Mouse (Mus musculus) cerebellum, adult 8-10 months (tissue): ENCODE measurements around the gene Efl1.
"Not testable (repeated sequence)": the region's sequence is repeated elsewhere in the genome, so short reads cannot be mapped to it uniquely, and the experiment has no call there.

Experiments
- DNase-seq: peaks from one replicate; pipeline ENCODE4 v3.0.0; 2022

Efl1 gene

GRCm38 (mm10) chr7:82720501-82720900 is 72.1 kb downstream of the Efl1 start:
- DNase-seq = no peak

DNA sequence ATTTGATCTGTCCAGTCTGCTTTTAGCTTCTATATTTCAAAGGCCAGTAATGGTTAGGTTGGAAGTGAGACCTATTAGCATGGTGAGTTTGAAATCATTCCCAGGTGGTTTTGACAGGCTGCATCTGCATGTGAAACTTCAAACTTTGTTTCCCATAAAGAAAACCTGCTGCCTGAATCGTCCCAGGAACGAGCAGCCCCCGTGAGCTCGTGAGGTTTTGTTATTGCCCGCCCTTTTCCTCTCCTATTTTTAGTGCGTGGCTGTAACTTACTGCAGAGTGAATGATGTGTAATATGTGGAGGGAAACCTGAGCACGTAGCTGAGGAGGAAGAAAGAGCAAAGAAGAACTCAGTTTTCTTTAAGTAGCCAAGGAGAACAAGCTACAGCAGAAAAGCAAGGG is 72.5 kb downstream of the Efl1 start:
- DNase-seq = no peak

- DNase-seq = no peak
These were observed 74.2 kb downstream of the Efl1 start for GRCm38 (mm10) chr7:82722486-82723123.

DNA sequence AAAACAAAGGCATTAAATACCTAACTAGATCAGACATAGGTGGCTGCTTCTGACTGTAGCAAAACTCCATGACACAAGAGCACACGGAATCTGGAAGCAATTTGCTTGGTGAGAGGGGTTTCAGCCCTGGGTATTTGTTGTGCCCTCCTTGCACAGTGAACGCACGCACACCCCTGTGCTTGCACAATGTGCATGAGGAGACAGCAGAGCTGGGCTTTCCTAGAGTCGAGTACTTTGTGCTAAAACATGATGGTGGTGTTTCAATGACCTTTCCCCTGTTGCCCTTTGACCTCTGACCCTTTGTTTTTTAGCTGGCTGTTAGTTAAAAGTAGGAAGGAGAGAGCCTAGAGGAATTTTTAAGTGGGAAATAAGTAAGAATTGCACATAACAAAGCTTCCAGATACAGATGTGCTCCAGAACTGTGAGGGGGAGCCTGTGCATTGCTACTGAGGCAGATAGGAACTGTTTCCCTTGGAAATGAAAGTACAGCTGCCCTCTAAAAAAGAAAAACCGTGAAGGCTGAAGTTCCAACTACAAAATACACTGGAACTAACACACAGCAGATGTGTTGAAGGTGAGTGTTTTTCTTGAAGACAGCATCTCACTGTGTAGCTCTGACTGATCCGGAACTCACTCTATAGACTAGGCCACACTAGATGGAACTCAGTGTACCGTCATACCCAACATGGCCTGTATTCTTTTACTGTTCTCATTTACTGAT is 74.9 kb downstream of the Efl1 start:
- DNase-seq = no peak

GRCm38 (mm10) chr7:82724491-82724890 is 76.1 kb downstream of the Efl1 start:
- DNase-seq = no peak

DNA sequence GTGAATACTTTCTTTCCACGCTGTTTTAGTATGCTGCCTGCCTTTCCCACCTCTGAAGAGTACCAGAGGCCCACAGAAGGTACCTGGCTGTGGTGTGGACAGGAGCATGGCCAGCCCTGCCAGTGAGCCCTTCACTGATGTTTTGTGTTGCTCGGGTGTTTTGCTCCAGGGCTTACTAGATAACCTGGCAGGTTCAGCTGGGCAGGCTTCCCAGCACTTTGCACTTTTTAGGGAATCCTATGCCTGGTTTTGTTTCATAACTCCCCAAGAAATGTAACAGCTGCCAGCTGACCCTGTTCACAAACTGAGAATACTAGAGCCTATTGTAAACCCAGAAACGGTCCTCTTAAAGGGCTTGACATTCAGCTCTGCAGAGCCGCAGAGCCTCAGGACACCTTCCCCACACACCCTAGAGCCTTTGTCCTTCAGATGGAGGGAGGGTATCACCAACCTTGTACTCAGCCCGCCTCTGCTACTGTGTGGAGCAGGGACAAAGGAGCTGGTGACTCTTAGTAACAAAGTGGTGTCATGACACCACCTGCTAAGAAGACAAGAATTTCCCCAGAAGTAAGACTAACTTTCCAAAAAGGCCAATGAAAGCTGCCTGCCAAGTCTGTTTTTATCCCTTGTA is 76.7 kb downstream of the Efl1 start:
- DNase-seq = no peak

DNA sequence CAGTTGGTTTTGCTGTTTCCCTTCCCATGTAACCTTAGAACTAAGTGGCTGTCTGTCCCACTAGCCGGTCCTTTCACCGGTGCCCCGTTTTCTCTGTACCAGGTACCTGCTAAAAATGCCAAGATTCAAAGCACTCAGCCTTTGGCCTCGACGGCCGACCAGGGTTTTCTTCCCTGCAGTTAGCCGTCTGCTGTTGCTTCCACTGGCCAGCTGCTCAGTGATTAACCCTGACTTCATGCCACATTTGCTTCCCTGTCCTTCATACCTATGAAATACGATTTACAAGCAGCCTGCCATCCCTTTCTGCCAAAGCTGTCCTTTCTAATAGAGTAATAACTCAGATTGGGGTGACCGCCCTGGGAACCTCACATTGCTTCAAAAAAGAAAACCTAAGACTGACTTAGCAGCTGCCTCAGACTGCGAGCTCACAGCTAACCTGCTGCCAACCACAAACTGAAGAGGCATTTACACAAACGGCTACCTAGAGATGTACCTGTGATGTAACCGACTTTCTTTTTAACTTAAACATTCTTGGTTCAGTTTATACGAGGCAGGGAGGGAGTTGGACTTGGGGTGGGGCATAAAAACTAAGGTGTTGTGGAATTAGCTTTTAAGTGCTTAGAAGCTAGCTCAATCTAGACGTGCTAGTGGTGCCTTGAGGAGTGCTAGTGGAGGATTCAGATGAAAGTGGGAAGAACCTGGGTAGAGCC is 77.5 kb downstream of the Efl1 start:
- no peak for DNase-seq

GRCm38 (mm10) chr7:82727066-82727465 is 78.7 kb downstream of the Efl1 start:
- DNase-seq = no peak

DNA sequence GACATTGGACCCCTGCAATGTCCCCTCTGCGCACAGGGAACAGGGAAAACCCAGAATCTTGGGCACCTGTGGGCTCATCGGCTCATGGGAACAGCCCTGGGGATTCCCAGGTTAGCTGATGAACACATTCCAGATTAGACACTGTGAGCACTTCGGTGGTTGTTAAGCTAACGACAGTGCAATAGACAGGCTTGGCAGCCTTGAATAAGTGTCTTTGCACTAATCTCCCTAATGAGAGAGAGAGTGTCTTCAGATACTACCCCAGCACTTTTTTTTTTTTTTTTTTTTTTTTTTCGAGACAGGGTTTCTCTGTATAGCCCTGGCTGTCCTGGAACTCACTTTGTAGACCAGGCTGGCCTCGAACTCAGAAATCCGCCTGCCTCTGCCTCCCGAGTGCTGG is 80.6 kb downstream of the Efl1 start:
- DNase-seq = not testable (repeated sequence)

DNA sequence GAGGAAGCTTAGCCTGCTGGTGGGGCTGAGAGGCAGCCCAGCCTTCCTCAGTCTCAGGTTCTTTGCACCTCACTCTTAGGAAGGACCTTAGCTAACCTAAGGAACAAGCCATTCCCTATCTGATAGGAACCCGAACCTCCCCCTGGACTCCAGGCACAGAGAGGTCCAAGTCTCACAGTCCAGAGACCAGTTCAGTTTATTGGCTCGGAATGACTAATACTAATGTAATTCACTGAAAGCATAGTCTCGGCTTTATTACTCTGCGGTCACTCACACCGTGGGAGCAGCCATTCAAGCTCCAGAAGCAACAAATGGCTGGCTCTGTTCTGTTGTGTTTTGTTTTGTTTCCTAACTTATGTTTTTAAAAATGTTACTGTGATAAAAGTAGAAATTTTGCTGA is 84.7 kb downstream of the Efl1 start:
- DNase-seq = no peak

GRCm38 (mm10) chr7:82733995-82734394 is 85.6 kb downstream of the Efl1 start:
- DNase-seq = no peak

GRCm38 (mm10) chr7:82734748-82735600 is 86.6 kb downstream of the Efl1 start:
- DNase-seq = no peak

- no peak for DNase-seq
These were observed 94.8 kb downstream of the Efl1 start for GRCm38 (mm10) chr7:82743116-82743765.

- no peak for DNase-seq
These were observed 95.8 kb downstream of the Efl1 start for GRCm38 (mm10) chr7:82744167-82744715.

GRCm38 (mm10) chr7:82748812-82749211 is 100.4 kb downstream of the Efl1 start:
- DNase-seq = no peak

DNA sequence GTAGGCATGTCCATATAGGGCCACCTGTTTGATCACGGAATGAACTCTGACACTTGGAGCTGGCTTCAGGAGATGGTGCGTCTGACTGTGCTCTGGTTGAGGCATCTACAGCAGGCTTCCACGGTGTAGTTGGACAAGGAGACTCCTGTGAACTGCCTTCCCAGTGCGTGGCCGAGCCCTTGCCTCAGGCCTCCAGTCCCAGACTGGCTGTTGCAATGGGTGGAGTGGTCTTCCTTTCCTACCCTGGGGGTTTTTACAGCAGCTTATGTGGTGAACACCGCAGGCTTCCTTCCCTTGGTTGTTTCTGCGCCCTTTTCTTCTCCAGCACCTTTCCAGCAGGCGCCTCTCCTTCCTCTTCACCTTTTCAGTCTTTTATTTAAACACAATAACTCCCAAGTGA is 100.8 kb downstream of the Efl1 start:
- DNase-seq = no peak

DNA sequence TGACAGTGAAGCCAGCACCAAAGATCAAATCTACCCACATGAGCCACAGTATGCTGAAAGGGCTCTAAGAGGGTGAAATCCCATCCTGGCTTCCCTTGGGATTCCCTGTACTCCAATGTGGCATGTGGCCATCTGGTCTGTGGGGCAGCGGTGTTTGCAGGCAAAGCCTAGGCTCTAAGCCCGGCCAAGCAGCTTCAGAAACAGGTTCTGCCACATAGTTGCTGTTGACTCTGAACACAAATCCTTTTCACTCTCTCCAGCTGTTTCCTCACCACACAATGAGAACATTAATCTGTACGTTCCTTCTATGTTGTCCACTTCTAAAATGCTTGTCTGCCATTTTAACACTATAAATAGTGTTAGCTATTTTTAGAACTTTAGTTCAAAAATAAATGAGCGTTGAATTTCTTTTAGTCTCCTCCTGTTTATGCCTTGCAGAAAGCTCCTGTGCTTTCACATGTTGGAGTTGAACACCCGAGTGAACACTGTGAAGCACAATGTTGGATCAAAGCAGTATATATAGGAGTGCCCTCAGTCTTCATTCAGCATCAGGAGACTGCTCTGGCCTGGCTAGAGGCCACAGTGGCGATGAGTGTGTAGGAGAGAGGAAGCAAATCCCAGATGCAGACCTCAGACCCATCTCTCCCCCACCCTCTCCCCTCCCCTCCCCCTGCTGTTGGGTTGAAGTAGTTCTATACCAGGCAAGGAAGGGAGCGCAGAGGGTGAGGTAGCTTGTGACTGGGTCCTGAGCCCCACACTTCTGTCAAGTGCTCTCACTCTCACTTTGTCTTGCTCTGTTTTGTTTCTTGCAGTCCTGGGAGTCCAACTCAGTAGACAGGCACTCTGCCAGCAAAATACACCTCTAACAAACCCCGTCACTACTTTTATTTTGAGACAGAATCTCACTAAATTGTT is 104.0 kb downstream of the Efl1 start:
- no peak for DNase-seq

GRCm38 (mm10) chr7:82755602-82756155 is 107.3 kb downstream of the Efl1 start:
- no peak for DNase-seq

DNA sequence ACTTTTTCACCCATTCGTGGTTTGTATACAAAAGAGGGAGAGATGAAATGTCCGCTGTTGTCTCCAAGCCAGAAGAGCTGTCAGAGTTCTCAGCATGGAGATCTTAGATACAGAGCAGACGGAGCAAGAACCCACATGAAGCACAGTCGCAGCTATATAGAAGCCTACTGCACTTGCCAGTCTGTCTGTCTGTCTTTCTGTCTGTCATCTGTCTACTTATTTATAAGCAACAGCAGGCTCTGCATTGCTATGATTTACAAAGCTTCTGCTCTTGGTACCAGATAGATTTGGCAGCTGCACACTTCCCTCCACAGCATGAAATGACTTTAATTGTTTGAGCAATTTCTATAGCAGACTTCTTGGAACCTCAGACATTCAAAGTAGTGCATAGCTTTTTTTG is 110.1 kb downstream of the Efl1 start:
- no peak for DNase-seq

DNA sequence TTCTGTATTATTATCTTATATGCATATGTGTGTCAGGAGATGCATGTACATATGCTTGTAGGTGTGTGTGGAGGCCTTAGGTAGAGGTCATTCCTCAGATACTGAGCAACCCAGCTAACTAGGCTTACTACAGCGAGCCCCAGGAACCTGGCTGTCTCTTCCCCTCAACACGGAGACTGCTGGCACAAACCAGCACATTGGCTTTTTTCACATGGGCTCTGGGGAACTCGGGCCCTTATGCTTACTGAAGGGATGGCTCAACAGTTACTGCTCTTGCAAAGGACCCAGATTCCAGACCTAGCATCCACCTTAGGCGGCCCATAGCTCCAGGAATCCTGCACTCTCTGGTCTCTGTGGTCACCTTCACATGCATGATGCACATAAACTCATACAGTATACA is 110.7 kb downstream of the Efl1 start:
- DNase-seq = no peak
